Mouse (Mus musculus) thymus, postnatal 4 days (tissue): ENCODE measurements around the gene Pxmp2.
A peak's percentile ranks its signal among the peaks of the same experiment; 100 is the strongest.

Experiments
- DNase-seq: peaks from one replicate; pipeline ENCODE4 v3.0.0; 2021

Gene Pxmp2

GRCm38 (mm10) chr5:110285770-110286445, at the start of gene Pxmp2, which contains the start of gene Pole:
Pxmp2 (minus strand) TSS chr5:110286186.
Pole (plus strand) TSS chr5:110286306.
- peak; percentile 88 for DNase-seq

DNA sequence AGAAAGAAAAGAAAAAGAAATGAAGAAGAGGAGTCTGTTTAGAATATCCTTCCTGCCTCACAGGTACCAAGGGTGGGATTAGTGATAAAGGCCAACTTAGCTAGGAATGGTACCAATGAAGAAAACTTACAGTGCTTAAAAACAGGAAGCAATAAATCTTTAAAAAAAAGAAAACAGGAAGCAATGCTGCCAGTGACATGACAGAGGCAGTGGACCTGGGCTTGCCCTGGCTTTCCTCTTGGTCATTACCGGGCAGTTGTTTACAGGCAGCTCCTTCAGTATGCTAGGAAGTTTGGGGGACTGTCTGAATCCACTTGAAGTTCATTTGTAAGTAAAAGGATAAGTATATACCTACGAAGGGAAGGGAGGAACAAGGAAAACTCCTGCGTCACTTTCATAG, 44.5 kb upstream of the Pxmp2 start:
- DNase-seq: no peak

DNA sequence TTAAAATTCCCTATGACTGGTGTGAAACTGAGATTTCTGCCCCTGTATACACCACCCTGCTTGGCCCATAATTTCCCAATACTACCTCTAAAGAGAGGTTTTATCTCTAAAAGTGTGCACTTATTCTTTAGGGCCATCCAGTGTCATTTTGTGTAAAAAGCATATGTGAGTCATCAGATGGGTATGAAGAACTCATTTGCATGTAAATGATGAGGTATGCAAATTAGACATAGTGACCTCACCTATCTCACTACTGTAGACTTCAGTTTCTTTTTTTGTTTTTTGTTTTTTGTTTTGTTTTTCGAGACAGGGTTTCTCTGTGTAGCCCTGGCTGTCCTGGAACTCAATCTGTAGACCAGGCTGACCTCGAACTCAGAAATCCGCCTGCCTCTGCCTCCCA, 27.1 kb upstream of the Pxmp2 start:
- DNase-seq: no peak

GRCm38 (mm10) chr5:110308861-110309260, 22.9 kb upstream of the Pxmp2 start:
- no peak for DNase-seq

GRCm38 (mm10) chr5:110300591-110300990, 14.6 kb upstream of the Pxmp2 start:
- no peak for DNase-seq

- no peak for DNase-seq
Observed at GRCm38 (mm10) chr5:110296637-110297036, 10.7 kb upstream of the Pxmp2 start.

GRCm38 (mm10) chr5:110291649-110292048, 5.7 kb upstream of the Pxmp2 start:
- no peak for DNase-seq

GRCm38 (mm10) chr5:110287084-110287475, 1.1 kb upstream of the Pxmp2 start:
- no peak for DNase-seq

DNA sequence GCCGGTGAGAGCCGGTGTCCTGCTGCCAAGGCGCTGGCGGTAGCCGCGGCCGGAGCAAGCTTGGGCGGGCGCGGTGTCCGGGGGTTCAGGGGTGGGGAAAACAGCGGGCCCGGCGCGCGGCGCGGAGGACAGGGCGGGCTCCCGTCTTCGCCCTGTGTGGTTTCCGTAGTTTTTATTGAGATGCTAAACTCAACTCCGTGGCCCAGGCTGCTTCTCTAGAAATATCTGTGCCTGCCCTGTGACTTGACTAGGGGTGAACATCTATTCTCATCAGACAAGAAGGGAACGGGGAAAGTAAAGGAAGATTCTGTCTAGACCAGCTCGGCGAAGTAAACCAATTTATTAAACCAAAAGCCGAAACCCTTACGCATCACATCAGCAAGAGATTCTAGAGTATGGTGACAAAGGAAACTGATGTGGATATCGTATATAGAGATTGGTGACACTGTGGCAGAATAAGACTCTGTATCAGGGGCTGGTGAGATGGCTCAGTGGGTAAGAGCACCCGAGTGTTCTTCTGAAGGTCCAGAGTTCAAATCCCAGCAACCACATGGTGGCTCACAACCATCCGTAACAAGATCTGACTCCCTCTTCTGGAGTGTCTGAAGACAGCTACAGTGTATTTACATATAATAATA, 579 bp upstream of the Pxmp2 start:
- no peak for DNase-seq

GRCm38 (mm10) chr5:110285156-110285555, 830 bp downstream of the Pxmp2 start:
- peak; percentile 21 for DNase-seq

DNA sequence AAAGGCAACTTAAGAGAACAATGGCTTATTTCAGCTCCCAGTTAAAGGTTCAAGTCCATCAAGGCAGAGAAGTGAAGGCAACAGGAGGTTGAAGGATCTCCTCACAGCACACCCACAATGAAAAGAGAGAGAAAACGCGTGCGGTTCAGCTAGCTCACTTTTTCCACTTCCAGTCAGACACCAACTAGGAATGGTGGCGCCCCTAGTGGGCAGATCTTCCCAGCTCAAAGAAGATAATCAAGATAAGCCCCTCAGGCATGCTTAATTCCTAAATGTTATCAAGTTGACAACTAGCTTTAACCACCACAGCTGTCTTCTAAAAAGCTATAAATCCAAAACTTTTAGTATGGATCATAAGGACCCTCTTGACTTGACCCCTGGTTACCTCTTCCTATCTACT, 1.4 kb downstream of the Pxmp2 start:
- peak; percentile 91 for DNase-seq

GRCm38 (mm10) chr5:110281984-110282383, 4.0 kb downstream of the Pxmp2 start:
- DNase-seq: no peak

- no peak for DNase-seq
Observed at GRCm38 (mm10) chr5:110276910-110277309, 9.1 kb downstream of the Pxmp2 start.

- no peak for DNase-seq
Observed at GRCm38 (mm10) chr5:110276391-110276790, 9.6 kb downstream of the Pxmp2 start.

DNA sequence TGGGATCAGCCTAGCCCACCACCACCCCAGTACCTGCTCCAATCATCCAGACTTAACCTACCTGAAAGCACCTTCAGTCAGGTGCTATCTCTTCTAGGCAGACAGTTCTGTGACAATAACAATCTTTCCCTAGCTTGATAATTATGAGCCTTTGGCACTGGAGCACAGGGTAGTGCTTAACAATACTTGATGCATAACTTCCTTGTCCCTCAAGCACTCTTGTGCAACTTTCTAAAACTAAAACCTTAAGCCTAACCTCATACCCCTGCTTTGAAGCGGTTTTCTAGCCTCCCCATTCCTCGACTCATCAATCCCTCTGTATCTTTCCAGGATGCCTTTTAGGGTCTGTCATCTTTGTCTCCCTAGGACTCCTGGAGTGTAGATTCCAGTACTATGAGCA, 11.1 kb downstream of the Pxmp2 start:
- no peak for DNase-seq

DNA sequence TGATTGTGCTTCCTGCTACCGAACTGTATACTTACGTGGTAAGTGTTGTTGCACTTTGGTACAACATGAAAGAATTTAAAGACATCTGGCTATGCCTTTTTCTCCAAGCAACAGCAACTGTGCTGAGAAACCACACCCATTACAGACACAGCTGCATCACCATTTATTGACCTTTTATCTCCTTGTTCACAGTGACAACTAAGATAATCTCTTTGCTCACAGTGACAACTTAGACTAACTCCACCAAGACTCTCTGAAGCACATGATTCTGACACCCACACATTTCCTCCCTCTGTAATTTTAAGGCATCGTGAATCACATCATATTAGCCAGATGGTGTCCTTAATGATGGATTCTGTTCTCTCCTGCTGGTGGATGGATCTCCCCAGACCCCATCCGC, 11.8 kb downstream of the Pxmp2 start:
- no peak for DNase-seq

GRCm38 (mm10) chr5:110270242-110270641, 15.7 kb downstream of the Pxmp2 start:
- no peak for DNase-seq

DNA sequence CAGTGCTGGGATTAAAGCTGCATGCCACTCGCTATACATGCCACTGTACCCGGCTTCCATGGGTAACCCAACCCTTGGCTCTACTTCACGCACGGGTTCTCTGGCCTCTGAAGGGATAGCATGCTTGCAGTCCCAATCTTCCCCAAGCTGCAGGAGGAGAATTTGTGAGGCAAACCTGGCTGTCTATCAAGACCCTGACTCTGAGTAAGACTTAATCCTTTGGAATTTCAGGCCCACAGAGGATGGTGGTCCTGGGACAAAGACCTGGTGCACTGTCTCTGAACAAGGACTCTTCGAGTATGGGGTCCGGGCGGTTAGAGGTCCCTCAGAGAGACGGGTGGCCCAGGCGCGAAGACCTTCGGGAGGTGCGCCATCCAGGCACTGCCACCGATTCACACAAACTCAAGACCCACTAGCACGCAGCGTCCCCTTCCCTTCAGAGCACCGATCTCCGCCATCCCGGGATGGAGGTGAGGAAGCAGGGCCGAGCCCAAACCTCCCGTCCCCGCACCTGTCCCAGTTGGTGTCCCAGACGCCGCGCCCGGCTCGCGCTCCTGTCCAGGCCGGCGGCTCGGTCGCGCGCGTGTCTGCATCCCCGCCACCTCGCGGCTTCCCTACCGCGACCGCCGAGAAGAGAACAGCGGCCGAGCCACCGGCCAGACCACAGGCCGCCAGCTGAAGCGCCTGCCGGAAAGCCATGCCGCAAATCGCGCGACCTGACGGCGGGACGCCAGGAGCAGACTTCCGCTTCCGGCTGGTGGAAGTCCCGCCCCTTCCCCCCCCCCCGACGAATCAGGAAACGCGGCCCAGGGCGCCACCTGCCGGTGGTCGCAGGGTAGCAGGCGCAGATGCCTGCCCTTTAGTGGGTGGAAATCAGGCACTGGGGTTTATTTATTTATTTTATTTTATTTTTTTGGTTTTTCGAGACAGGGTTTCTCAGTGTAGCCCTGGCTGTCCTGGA, 16.6 kb downstream of the Pxmp2 start, which contains the start of gene Pgam5:
Pgam5 (minus strand) TSS at position 773 of the 961 bp plus-strand sequence.
- peak; percentile 95 for DNase-seq

DNA sequence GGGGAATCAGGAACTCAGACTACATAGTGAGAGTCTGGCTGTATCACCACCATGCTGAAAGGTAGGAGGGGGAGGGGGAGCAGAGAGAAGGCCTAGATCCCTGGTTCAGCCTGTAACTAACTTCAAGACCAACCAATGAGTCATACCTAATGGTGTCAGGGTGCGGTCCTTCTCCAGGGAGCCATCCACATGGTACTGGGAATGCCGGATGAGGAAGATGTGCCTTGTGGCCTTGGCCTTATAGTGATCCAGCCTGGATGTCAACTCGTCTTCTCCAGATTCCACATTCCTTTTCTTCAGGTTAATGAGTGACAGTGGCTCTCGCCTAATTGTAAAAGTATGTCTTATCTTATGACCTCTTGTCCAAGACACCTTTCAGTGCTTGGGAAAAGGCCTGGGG, 19.0 kb downstream of the Pxmp2 start:
- DNase-seq: no peak

- DNase-seq: no peak
Observed at GRCm38 (mm10) chr5:110244091-110244490, 41.9 kb downstream of the Pxmp2 start.

GRCm38 (mm10) chr5:110232346-110232745, 53.6 kb downstream of the Pxmp2 start:
- no peak for DNase-seq

DNA sequence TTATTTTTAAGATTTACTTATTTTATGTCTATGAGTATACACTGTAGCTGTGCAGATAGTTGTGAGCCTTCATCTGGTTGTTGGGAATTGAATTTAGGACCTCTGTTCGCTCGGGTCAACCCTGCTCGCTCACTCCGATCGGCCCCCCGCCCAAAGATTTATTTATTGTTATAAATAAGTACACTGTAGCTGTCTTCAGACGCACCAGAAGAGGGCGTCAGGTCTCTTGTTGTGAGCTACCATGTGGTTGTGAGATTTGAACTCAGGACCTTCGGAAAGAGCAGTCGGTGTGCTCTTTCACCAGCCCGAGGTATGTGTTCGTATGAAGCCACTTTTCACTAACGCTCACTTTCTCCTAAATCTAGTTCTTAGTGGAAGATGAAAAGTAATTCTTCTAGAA, 54.3 kb downstream of the Pxmp2 start:
- DNase-seq: peak; percentile 30

GRCm38 (mm10) chr5:110230780-110231461, 55.1 kb downstream of the Pxmp2 start, which contains the start of gene Ankle2:
Ankle2 (plus strand) TSS chr5:110231004.
- peak; percentile 94 for DNase-seq
